Mouse (Mus musculus): ENCODE data around the gene Dnm3.
A peak's percentile ranks its signal among the peaks of the same experiment; 100 is the strongest.

Gene Dnm3

GRCm38 (mm10) chr1:162020766-162021165 is 457.1 kb downstream of the Dnm3 start:
- no peak for DNase-seq (ENCODE audit: low spot score)

GRCm38 (mm10) chr1:162020303-162020731 is 457.5 kb downstream of the Dnm3 start:
- no peak for DNase-seq (ENCODE audit: low spot score)

DNA sequence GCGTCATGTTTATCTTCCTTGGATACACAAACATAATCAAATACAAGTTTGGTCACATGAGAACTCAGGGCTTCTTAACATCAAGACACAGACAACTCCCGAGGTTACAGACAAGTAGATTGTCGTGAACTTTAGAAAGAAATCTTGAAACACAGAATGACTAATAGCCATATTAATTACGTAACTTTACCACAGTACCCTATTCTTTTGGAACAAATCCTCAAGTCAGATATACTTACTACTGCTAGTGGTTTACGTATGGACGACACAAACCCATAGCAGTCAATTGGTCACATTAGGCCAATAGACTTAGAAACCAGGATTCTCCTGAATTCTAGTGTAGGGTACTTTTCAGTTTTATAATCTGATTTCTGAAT is 459.2 kb downstream of the Dnm3 start:
- no peak for DNase-seq (ENCODE audit: low spot score)

DNA sequence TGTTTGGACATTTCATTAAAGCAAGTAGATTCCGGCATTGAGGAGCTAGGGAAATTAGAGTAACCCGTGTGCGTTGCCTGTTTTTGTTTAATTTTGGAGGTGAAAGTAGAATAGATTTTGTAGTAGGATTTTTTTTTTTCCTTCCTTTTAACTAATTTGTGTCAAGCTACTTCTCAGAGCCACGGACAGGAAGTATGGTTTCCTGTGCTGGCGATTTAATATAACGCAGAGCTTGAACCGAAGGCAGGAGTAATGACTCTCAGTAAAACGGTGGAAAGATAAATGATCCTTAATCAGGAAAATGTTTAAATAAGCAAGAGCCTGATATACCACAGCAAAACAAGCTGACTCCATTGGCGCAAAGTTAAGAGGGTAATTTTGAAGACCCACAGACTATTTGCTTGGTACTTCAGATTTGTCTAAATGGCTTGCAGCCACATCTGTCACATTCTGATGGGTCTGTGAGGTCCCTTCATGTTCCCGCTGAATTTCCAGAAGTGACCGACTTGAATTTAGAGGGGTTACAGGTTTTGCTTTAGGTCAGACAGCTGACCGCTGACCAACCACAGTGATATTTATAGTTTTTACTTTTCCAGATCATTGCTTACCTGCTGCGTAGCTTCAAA is 459.7 kb downstream of the Dnm3 start:
- DNase-seq (ENCODE audit: low spot score) = no peak

DNA sequence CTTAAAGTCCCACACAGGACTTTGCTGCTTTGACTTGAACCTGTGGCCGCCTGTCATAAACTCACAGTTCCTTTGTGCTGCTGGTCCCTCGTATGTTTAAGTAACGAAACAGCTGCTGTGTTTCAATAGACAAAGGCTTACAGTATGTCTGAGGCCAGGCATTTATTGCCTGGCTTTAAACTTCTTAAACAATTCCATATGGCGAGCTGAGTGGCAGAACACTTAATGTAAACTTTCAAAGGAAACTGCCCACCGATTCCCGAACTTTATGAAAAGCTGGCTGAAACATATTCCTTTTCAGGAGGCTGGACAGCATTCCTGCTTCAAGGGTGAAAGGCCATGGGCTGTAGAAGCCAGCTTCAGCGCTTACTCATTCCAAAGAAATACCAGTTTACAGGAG is 460.9 kb downstream of the Dnm3 start:
- no peak for DNase-seq (ENCODE audit: low spot score)

GRCm38 (mm10) chr1:162015247-162015862 is 462.5 kb downstream of the Dnm3 start:
- no peak for DNase-seq (ENCODE audit: low spot score)

DNA sequence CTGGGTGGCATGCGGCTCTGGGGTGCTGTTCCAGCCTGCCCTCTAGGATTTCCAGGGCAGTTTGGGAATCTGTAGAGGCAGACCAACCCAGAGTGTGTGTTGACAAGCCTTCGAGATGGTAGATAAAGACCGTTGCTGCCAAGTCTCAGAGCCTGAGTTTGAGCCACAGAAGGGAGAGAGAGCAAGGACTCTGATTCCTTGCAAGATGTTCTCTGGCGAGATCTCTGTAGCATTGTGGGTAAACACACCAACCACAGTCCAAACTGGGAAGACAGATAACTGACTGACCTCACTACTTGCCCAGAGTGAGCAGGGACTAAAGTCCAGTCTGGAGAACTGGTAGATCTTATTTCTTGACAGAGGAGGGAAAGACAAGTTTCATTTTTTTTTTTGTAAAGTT is 464.3 kb downstream of the Dnm3 start:
- no peak for DNase-seq (ENCODE audit: low spot score)

- DNase-seq (ENCODE audit: low spot score) = no peak
Measured at GRCm38 (mm10) chr1:162011523-162012245, 466.1 kb downstream of the Dnm3 start.

DNA sequence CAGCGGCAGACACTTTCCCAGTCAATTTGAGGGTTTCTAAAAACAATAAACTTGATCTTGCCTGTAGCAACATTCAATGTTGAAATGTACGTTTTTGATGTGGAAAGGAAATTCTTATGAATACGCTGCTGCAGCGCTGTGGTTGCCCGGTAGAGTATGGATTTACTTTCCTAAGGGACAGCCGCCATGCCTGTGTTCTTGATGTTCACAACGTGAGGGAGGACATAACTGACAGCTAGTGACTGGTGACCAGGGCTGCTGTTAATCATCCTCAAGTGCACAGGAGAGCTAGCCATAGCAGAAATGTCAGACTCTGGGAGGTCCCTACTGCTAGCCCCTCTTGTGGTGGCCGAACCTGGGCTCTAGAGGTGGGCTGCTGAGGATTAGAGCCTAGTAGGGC is 468.7 kb downstream of the Dnm3 start:
- DNase-seq (ENCODE audit: low spot score) = no peak

DNA sequence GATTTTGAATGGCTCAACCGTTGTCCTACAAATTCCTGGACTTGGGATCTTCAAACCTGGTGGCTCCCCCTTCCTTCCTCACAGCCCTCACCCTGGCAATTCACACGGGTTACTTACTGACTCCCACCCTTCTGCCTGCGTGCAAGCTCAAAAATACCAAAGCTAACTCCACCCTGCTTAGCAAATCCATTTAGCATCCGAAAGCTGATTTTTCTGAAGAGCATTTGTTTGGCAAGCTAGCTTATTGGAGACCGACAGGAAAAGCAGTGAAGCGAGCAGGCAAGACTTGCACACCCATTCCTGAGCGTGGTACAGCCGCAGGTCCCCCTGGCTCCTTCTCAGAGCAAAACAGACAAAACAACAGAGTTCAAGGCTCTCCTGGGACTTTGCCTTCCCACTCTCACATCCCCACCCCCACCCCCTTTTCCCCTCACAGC is 469.2 kb downstream of the Dnm3 start:
- no peak for DNase-seq (ENCODE audit: low spot score)

GRCm38 (mm10) chr1:162008208-162008607 is 469.6 kb downstream of the Dnm3 start:
- DNase-seq (ENCODE audit: low spot score) = no peak

- DNase-seq (ENCODE audit: low spot score) = no peak
Measured at GRCm38 (mm10) chr1:162006109-162006508, 471.7 kb downstream of the Dnm3 start.

DNA sequence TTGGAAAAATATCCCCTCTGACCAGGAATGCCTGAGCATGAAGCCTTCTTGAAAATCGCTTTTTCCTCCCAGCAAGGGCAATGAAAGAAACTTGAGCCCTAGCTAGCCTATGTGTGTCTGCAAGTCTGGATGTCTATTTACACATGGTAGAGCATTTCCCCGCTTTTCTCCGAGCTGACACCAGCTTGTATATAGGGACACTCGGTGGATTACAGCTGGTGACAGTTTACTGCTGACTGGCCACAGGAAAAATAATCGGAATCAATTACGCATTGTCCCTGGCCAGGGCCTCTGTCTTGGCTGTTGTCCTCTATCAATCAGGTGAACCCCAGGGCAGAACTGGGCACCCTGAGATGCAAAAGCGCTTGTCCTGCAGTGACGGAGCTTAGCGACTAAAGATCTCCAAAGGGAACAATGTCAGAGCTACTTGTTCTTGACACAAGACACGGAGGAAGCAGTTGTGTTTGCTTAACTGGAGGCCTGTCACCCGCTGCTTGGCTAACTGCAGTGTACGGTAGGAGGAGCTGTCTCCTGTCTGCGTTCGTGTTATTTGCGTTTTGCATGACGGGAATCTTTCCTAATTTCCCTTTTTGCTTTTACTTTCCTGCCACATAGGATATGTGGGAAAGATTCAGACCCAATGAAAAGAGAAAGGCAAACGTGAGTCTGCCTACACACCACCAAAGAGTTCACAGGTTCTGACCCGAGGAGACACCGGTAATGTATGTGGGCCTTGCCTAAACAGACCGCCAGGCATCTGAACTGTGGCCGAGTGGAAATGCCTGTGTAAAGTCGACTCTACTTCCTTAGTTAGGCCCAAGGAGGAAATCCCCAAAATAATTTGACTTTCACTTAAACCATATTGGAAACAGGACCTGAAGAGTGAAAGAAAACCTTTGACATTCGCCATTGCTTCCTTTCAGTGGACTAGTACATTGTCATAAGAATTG is 472.7 kb downstream of the Dnm3 start:
- no peak for DNase-seq (ENCODE audit: low spot score)

DNA sequence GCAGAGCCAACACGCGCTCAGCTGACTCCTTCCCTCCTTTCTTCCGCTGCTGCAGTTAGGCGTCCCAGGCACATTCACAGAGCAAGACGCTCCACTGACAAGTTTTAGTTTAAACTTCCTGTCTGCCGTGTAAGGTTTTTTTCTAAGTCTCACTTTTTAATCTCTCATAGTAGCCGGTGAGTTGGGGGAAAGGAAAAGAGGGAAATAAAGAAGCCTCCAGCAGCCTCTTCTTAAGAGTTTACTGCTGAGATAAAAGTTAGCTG is 473.4 kb downstream of the Dnm3 start:
- no peak for DNase-seq (ENCODE audit: low spot score)

DNA sequence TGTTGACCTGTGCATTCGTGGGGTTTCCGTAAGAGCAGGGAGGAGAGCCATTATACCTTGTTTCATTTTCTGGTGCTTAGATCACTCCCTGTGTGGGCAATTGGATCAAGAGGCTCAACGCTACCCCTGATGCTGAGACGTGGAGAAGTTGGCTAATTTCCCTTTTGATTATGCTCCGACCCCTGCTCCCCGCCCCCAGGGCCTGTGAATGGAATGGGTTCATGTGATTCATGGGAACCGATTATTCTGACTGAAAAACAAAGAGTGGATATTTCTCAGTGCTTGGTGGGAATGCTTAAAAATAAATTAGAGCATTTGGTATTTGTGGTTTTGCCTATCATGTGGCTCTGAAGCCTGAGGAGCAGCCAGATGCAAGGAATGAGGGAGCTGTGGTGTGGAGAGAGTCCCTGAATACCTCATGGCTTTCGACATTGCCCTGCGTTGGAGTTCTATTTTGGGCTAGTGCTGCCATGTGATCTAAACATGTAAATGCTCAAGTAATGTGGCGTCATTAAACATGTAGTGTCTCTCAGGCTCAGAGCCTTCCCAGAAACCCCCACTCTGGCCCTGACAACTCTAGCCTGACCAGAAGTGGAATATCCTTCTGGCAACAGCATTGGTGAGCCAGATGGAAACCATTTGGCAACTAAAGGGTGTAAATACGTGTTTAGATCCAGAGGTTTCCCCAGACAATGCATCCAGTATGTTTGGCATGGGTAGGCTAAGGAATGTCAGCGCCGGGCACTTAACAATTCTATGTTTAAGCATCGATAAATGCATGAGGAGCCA is 473.9 kb downstream of the Dnm3 start:
- no peak for DNase-seq (ENCODE audit: low spot score)

- DNase-seq (ENCODE audit: low spot score) = no peak
Measured at GRCm38 (mm10) chr1:162001328-162001727, 476.5 kb downstream of the Dnm3 start.

GRCm38 (mm10) chr1:161999882-162000371 is 477.9 kb downstream of the Dnm3 start:
- DNase-seq (ENCODE audit: low spot score) = peak; percentile 84

GRCm38 (mm10) chr1:161999338-161999737 is 478.5 kb downstream of the Dnm3 start:
- no peak for DNase-seq (ENCODE audit: low spot score)

GRCm38 (mm10) chr1:161998781-161999180 is 479.1 kb downstream of the Dnm3 start:
- DNase-seq (ENCODE audit: low spot score) = no peak

GRCm38 (mm10) chr1:161992389-161992788 is 485.4 kb downstream of the Dnm3 start:
- DNase-seq (ENCODE audit: low spot score) = no peak

GRCm38 (mm10) chr1:161991846-161992245 is 486.0 kb downstream of the Dnm3 start:
- no peak for DNase-seq (ENCODE audit: low spot score)

Measured in layer of hippocampus, adult 9-10 months (tissue).